Mouse (Mus musculus) forebrain, embryonic 10.5 days (tissue): Measurements from ENCODE around the gene Mrvi1. TPM values are rescaled to one million over a fixed set of nuclear protein-coding genes. Genes with fewer than 3 reads are reported as not detected.

Experiments used
- DNase-seq: peaks from one replicate; pipeline ENCODE4 v3.0.0-alpha.2; 2017; ENCODE audit warnings: low spot score; ENCODE audit errors: extremely low spot score
- H3K27ac ChIP-seq: fragments of 300-500 bp; sonication (generic); 2 replicates; pipeline ENCODE4 v1.5.1; 2016; ENCODE audit warnings: mild to moderate bottlenecking
- H3K27me3 ChIP-seq: fragments of 300-500 bp; sonication (generic); 2 replicates; pipeline ENCODE4 v1.6.1; 2016; ENCODE audit warnings: mild to moderate bottlenecking; ENCODE audit not compliant: poor library complexity, severe bottlenecking
- H3K36me3 ChIP-seq: fragments of 300-500 bp; sonication (generic); replicated peaks from 2 replicates; pipeline ENCODE4 v1.6.1; 2016; ENCODE audit warnings: mild to moderate bottlenecking, moderate library complexity
- H3K4me1 ChIP-seq: fragments of 300-500 bp; sonication (generic); 2 replicates; pipeline ENCODE4 v1.6.1; 2016
- H3K4me3 ChIP-seq: fragments of 300-500 bp; sonication (generic); 2 replicates; pipeline ENCODE4 v1.5.1; 2016; ENCODE audit warnings: mild to moderate bottlenecking, moderate library complexity
- H3K9me3 ChIP-seq: fragments of 300-500 bp; sonication (generic); 2 replicates; pipeline ENCODE4 v1.6.1; 2016; ENCODE audit warnings: mild to moderate bottlenecking, moderate library complexity
- WGBS: fragments of 180-500 bp; shearing (Covaris S2); methylation state at CpG from one replicate; pipeline ENCODE4 v1.1.7; 2016; 5-methylcytosine and 5-hydroxymethylcytosine counted together
- polyA plus RNA-seq: library from polyadenylated mRNA; unstranded; fragments of >200 nt; fragmentation: Nextera tagmentation; extraction: Ambion mirVana; gene quantifications from 2 replicates; pipeline ENCODE4 v1.2.1, GENCODE M21; 2016

Mrvi1 gene
- polyA plus RNA-seq, 1 experiment from 2014 or later = 1.2 TPM

- H3K9me3 ChIP-seq = no peaks in the 10 kb centered on the region
- no peaks in the 10 kb centered on the region for H3K36me3 ChIP-seq
- 89% methylated on average over 8 of the region's 8 CpGs for WGBS
- no peak overlapping the region for H3K4me3 ChIP-seq
- no peak for DNase-seq
- no peaks in the 10 kb centered on the region for H3K27me3 ChIP-seq
- peaks cover 6% of the 10 kb centered on the region for H3K4me1 ChIP-seq
- H3K27ac ChIP-seq = no peak overlapping the region
These were observed 127.2 kb downstream of the Mrvi1 start for GRCm38 (mm10) chr7:110854927-110855546.

- Histone ChIP-seq H3K4me3 (no peak overlapping the region), H3K9me3 (no peaks in the 10 kb centered on the region), H3K36me3 (no peaks in the 10 kb centered on the region), H3K4me1 (peaks cover 6% of the 10 kb centered on the region), H3K27me3 (no peaks in the 10 kb centered on the region), H3K27ac (no peak overlapping the region)
- 71% methylated on average over 3 of the region's 3 CpGs for WGBS
- DNase-seq = no peak
These were observed 127.7 kb downstream of the Mrvi1 start for GRCm38 (mm10) chr7:110854519-110854918.

- H3K4me1 ChIP-seq = peaks cover 6% of the 10 kb centered on the region
- H3K9me3 ChIP-seq = no peaks in the 10 kb centered on the region
- no peak for DNase-seq
- no peak overlapping the region for H3K27ac ChIP-seq
- no peak overlapping the region for H3K4me3 ChIP-seq
- WGBS = 69% methylated on average over 10 of the region's 10 CpGs
- no peaks in the 10 kb centered on the region for H3K36me3 ChIP-seq
- H3K27me3 ChIP-seq = no peaks in the 10 kb centered on the region
These were observed 128.7 kb downstream of the Mrvi1 start for GRCm38 (mm10) chr7:110853611-110854010.

GRCm38 (mm10) chr7:110851541-110852203 lies 130.6 kb downstream of the Mrvi1 start:
- no peaks in the 10 kb centered on the region for H3K9me3 ChIP-seq
- no peak overlapping the region for H3K27ac ChIP-seq
- no peaks in the 10 kb centered on the region for H3K36me3 ChIP-seq
- H3K27me3 ChIP-seq = no peaks in the 10 kb centered on the region
- DNase-seq = no peak
- WGBS = 82% methylated on average over 7 of the region's 7 CpGs
- peaks cover 6% of the 10 kb centered on the region for H3K4me1 ChIP-seq
- no peak overlapping the region for H3K4me3 ChIP-seq

GRCm38 (mm10) chr7:110848371-110848770 lies 133.9 kb downstream of the Mrvi1 start:
- 85% methylated on average over 1 of the region's 1 CpGs for WGBS
- Histone ChIP-seq H3K36me3 (no peaks in the 10 kb centered on the region), H3K27ac (no peak overlapping the region), H3K4me3 (no peak overlapping the region), H3K4me1 (peaks cover 5% of the 10 kb centered on the region), H3K27me3 (no peaks in the 10 kb centered on the region), H3K9me3 (no peaks in the 10 kb centered on the region)
- no peak for DNase-seq

GRCm38 (mm10) chr7:110847321-110847720 lies 134.9 kb downstream of the Mrvi1 start:
- 87% methylated on average over 2 of the region's 2 CpGs for WGBS
- Histone ChIP-seq H3K4me1 (peaks cover 16% of the 10 kb centered on the region), H3K4me3 (no peak overlapping the region), H3K36me3 (no peaks in the 10 kb centered on the region), H3K9me3 (no peaks in the 10 kb centered on the region), H3K27me3 (no peaks in the 10 kb centered on the region), H3K27ac (no peak overlapping the region)
- DNase-seq = no peak

GRCm38 (mm10) chr7:110843916-110844874 lies 138.1 kb downstream of the Mrvi1 start, which contains the start of gene Rnf141:
Rnf141 (minus strand) TSS chr7:110844457.
- WGBS = 0% methylated on average over 42 of the region's 42 CpGs
- Histone ChIP-seq H3K4me3 (peak within 1 kb of the TSS; percentile 91), H3K4me1 (peaks cover 16% of the 10 kb centered on the region), H3K27ac (peak within 1 kb of the TSS; percentile 94), H3K9me3 (no peaks in the 10 kb centered on the region), H3K36me3 (no peaks in the 10 kb centered on the region), H3K27me3 (no peaks in the 10 kb centered on the region)
- peak; percentile 93 for DNase-seq

- Histone ChIP-seq H3K27ac (no peak overlapping the region), H3K9me3 (no peaks in the 10 kb centered on the region), H3K36me3 (peaks cover 9% of the 10 kb centered on the region), H3K4me1 (peaks cover 16% of the 10 kb centered on the region), H3K27me3 (no peaks in the 10 kb centered on the region), H3K4me3 (no peak overlapping the region)
- no peak for DNase-seq
- 88% methylated on average over 4 of the region's 4 CpGs for WGBS
These were observed 141.9 kb downstream of the Mrvi1 start for GRCm38 (mm10) chr7:110840332-110840731.

- peaks cover 40% of the 10 kb centered on the region for H3K36me3 ChIP-seq
- no peak overlapping the region for H3K27ac ChIP-seq
- no peaks in the 10 kb centered on the region for H3K27me3 ChIP-seq
- no peaks in the 10 kb centered on the region for H3K9me3 ChIP-seq
- 70% methylated on average over 3 of the region's 3 CpGs for WGBS
- H3K4me3 ChIP-seq = no peak overlapping the region
- no peak for DNase-seq
- no peaks in the 10 kb centered on the region for H3K4me1 ChIP-seq
These were observed 147.7 kb downstream of the Mrvi1 start for GRCm38 (mm10) chr7:110834522-110834921.

- WGBS = 96% methylated on average over 1 of the region's 1 CpGs
- no peaks in the 10 kb centered on the region for H3K9me3 ChIP-seq
These were observed 148.2 kb downstream of the Mrvi1 start for GRCm38 (mm10) chr7:110834018-110834417.

GRCm38 (mm10) chr7:110833024-110833423 lies 149.2 kb downstream of the Mrvi1 start:
- no peak overlapping the region for H3K4me3 ChIP-seq
- H3K27ac ChIP-seq = no peak overlapping the region
- no peaks in the 10 kb centered on the region for H3K4me1 ChIP-seq
- H3K36me3 ChIP-seq = peaks cover 50% of the 10 kb centered on the region
- no peaks in the 10 kb centered on the region for H3K9me3 ChIP-seq
- WGBS = 85% methylated on average over 1 of the region's 1 CpGs
- DNase-seq = no peak
- H3K27me3 ChIP-seq = no peaks in the 10 kb centered on the region

More at GRCm38 (mm10) chr7:110834018-110834417, 148.2 kb downstream of the Mrvi1 start:
- H3K4me3 ChIP-seq = no peak overlapping the region
- H3K27me3 ChIP-seq = no peaks in the 10 kb centered on the region
- H3K4me1 ChIP-seq = no peaks in the 10 kb centered on the region
- no peak overlapping the region for H3K27ac ChIP-seq
- H3K36me3 ChIP-seq = peaks cover 44% of the 10 kb centered on the region
- no peak for DNase-seq

GRCm38 (mm10) chr7:110823995-110824953 lies 158.0 kb downstream of the Mrvi1 start:
- Histone ChIP-seq H3K27me3 (no peaks in the 10 kb centered on the region), H3K4me3 (no peak overlapping the region), H3K4me1 (no peaks in the 10 kb centered on the region), H3K36me3 (peaks cover 60% of the 10 kb centered on the region), H3K27ac (no peak overlapping the region), H3K9me3 (no peaks in the 10 kb centered on the region)
- 95% methylated on average over 8 of the region's 8 CpGs for WGBS
- no peak for DNase-seq
